Mouse (Mus musculus) left cerebral cortex, adult 8-10 months (tissue): ENCODE data around the gene Zfp369. TPM values are rescaled to one million over a fixed set of nuclear protein-coding genes. Genes with fewer than 3 reads are reported as not detected.
"Not testable (repeated sequence)": the region's sequence is repeated elsewhere in the genome, so short reads cannot be mapped to it uniquely, and the experiment has no call there.

Experiments used
- DNase-seq, 2 experiments: peaks; one replicate each; pipeline ENCODE4 v3.0.0; 2022; ENCODE audit warnings: low spot score in 2 of 2
- total RNA-seq, 4 experiments: library from RNA; stranded (reverse); gene quantifications; 2 replicates each; pipeline ENCODE4 v1.2.4; 2022

Zfp369 gene
- total RNA-seq = 10 to 100 TPM; 54.3 to 60.0 (median 58.0) TPM

DNA sequence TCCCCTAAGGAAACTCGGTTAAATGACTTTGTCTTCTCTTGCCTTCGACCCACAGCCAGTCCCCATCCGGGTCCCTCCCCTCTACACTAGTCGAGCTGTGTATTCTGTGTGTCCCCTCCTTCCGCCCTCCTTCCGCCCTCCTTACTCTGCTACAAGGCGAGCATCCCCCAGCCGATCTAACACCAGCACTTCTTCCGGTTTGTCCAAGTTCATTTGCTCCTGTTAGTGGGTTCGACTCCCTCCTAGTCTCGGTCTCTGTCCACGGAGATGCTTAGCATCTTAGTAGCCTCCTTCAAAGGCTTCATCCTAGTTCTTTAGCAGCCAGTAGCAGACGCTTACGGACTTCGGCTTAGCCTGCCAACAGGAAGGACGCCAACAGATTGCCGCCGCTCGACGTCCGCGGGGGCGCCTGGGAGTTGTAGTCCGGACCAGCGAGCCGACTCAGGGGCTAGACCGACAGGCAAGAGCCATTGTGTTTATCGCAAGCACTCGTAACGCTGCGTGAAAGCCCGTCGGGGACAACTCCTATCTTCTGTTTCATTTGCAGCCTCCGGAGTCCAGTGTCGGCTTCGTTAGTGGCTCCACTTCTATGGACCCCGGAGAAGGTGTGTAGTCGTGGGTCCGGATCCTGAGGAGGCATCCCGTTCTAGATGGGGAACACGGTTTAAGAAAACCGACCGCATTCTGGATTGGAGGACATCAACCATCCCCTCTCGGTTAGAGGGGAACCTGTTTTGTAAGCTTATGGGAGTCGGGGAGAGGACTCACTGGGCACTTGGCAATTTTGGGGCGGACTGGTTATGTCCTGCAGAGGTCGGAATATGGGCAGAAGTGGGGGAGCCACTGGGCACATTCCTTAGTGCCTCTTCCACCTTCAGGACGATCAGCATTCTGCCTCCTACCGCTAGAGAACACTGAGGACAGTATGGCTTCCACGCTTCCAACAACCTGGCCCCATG, at the start of gene Zfp369:
Gene Zfp369, plus strand, starts transcription at position 432 of the 959 bp plus-strand sequence.
- DNase-seq = peak; percentile 86 to 93

DNA sequence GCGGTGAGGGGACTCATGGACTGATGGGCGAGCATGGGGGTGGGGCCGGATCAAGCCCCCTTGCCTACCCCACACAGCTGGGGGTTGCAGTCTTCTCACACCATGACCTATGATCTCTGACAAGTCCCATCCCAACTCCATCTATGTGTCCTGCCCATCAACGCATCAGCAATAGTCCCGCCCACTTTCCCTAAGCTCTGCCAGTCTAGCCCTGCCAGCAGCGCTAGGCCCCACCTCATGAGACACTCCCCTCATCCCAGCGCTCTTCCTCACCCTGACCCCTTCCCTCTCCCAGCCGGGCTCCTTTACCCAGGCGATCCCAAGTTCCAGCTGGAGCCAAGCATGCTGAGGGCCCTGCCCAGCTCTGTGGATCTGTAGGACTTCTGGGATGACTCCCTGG, 41.4 kb upstream of the Zfp369 start:
- DNase-seq = no peak

DNA sequence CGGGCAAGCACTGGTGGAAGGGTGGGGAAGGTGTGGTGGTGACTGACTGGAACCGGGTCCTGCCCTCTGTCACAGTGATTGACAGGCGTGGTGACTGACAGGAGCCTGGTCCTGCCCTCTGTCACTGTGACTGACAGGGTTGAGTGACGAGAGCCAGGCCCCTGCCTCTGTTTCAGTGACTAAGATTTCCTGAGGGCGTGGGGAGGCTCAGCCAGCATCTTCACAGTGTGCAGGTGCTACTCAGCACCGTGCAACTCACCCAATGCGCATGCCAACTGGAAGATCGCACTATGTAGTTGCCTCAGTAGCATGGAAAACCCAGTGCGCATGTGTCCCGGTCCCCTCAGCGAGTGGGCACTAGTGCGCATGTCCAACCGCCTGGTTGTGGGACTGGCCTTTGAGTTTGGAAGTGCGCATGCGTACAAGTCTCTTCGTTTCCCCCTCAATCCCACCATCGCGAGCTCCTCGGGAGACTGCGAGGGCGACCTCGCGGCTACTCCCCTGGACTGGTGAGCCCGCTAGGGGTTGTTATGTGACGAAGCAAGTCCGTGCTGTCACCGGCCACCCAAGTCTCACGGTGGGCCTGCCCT, 38.0 kb upstream of the Zfp369 start:
- DNase-seq = peak; percentile 95 to 98

DNA sequence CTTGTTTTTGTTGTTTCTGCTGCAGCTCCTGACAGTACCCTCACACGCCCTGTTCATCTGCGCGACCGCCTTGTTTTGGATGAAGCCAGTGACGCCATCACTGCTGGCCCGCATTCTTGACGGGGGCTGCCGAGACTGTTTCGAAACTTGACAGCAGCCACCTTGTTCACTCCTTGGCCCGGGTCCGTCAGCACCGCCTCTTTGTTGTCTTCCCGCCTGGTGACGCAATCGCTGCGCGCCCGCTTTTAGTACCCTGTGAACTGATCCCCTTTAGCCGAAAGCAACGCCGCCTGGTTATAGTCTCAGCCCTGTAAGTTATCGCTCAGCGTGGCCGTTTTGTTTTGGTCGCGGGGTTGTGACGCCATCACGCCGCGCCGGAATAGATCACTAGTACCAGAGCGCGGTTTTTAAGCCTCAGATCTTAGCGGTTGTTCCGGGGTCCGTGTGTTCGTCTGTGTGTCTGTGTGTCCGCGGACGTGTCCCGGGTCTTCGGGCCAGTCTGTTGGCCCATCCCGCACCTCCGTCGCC, 37.5 kb upstream of the Zfp369 start:
- peak; percentile 95 to 99 for DNase-seq

DNA sequence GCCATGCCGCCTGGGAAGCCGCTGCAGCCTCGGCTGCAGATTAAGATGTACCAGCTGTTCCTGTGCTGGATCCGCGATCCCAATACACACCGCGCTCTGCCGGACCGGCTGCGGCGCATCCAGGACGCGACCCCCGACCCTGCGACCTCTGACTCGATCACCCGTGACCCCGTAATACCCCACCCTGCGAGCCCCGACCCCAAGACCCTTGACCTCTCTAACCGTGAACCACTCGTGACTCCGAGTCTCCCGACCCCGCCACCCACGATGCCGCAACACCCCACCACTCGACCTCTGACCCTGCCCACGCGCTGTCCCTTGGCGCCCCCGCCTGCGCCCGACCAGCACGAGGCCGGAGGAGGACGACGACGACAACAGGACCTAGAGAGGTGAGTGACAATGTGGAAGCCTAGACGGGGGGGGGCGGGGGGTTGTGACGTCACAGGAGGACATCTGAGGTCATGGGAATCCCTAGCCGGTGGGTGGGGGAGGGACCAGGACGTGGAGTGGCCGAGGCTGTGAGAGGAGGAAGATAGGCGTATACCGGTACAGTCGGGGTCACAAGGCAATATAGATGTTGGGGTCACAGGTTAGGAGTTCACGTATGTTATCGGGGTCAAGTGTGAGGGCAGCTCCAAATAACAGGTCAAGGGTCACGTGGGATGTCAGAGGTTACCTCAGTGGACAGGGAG, 36.8 kb upstream of the Zfp369 start:
- DNase-seq = peak in 1 of 2 experiments; percentile 47

DNA sequence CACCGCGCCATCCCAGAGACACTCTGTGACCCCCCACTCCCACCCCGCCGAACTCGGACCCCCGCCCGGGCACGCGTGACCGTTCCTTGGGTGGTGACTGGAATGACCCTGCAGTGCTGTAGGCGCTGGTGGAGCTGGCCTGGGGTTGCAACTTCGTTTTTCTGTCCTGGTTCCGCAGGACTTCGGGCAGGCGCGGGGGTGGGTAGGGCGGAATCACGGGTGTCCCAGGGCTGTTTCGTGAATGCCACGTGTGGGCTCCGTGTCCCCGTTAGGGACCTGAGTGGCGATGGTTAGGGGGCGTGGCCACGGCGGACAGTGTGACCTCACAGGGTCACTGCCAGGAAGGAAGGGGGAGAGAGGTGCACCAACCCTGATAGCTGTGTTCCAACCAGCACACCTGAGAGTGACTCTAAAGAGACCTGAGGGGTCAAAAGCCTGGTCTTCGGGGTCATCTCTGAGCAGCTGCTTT, 36.3 kb upstream of the Zfp369 start:
- DNase-seq = peak in 1 of 2 experiments; percentile 22

DNA sequence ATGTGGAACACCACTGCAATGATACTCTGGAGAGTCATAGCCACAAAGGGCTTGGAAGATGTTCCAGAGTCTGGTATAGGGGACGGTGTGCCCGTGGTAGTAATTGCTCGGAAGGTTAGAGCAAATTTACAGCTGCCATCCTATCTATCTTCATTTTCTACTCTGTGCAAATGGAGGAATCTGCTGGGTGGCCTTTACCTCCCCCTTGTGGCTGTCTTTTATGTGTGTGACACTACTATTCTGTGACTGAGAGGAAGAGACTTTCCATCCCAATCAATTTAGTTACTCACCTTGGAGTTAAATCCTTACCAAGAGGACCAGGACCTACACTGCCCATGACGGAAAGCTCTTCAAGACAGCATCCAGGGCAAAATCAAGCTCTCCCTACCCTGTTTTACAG, 35.3 kb upstream of the Zfp369 start:
- no peak for DNase-seq

DNA sequence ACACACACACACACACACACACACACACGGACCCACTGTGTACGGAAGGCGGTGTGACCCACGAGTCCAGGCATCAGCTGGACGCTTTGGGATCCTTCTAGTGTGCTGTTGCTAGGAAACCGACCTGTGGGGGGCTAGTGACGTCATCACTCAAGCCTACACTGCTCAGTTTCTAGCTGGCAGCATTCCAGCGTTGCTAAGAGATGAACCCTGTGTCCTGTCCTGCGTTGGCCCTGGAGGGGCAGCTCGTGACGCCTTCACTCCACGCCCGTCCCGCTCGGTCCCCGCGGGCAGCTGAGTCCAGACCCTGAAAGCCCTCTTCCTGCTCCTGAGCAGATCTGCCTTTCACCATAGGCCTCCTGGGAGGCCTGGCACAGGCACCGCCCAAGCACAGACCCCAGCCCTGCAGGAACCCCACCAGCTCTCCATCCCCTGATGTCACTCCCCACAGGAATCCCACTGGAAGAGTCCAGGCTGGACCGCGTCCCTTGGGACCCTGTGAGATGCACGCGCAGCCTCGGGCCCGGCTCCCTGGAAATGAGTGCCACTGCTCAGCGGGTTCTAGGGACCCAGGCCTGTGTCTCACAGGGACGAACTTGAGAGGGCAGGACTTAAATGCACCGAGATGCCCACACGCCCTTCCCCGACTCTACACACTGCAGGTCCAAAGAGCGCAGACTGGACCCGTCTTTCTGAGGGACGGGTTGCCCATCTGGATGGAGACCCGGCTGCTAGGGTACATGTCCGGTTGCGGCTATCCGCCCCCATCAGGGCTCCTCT, 20.2 kb upstream of the Zfp369 start:
- DNase-seq = peak; percentile 54 to 92

DNA sequence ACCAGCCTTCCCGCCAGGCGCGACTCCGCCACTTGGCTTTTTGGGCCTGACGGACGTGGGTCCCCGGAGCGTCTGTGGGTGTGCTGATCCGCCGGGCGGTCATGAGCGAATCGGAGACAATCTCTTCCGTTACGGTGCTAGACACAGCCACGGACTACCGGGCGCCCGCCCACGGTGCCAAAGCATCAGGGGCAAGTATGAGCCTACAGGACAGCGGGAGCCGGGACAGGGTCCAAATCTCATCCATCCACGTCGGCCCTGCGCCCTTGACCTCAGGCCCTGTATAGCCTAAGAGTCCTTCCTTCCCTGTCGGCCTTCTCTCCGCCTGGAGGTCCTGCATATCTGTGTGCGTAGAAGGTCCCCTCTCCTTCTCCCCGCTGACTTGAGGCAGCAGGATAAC, 19.4 kb upstream of the Zfp369 start, which contains the start of gene Gm10775:
Gene Gm10775, plus strand, starts transcription at position 301 of the 400 bp plus-strand sequence.
- DNase-seq = no peak

DNA sequence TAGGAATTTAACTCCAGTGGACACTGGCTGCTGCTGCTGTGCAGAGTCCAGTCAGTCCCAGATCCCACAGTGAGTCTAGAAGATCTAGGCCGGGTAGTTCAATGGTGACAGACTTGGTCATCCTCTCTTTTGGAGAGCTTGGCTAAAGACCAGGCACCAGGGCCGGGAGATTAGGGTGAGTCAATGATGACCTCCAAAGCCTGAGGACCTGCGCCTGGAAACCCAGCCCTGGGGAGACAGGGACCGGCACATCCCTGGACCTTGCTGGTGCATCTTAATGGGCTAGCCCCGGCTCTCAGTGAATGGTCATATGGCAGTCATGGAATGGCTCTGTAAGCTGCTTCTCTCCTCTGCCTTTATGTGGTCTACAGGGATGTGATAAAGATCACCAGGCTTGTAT, 16.5 kb upstream of the Zfp369 start:
- no peak for DNase-seq

DNA sequence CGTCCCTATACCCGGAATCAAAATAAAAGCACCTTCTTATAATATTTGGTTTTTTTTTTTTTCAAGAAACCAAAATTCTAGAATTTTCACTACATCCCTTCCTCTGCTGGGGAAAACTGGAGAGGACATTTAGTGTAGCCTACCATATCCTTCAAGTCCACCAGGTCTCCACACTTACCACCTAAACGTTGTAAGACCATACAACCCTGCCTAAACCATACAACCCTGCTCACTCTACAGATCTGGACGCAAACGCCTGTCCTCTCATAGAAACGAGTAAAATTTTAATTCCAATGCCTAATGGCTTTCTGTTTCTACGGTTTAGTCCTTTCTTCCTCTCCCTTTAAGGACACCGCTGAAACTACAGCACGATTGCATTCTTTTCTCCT, 626 bp upstream of the Zfp369 start:
- no peak for DNase-seq

DNA sequence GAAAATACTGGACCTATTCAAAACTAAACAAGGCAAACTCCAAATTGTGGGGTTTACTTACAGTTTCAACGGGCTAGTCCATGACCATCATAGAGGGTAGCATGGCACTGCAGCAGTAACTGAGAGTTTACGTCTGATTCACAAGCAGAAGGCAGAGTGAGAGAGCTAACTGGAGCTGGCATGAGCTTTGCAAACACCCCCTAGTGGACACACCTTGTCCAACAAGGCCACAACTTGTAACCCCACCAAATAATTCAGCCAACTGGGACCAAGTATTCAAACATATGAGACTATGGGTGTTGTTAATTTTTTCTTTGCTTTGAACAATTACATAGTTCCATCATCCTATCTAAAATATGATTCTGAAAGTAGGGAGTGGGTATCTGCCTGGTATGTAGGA, 8.2 kb downstream of the Zfp369 start:
- DNase-seq = no peak

DNA sequence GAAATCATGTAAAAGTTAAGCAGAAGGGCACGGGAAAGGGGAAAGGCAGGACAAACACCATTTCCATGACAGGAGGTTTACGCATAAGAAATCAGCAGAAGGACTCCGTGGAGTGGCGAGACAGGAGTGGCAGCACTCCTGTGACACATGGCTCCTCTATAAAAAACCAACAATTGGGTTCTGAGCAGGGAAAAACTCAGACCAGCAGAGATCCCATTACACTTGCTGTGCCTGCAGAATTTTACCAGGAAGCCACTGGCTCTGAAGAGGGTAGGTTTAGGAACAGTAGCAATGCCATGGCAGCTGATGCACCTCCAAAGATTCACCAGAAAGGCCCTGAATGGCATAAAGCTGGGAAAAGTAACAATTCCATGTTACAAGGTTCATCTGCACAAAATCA, 17.7 kb downstream of the Zfp369 start:
- DNase-seq = no peak

DNA sequence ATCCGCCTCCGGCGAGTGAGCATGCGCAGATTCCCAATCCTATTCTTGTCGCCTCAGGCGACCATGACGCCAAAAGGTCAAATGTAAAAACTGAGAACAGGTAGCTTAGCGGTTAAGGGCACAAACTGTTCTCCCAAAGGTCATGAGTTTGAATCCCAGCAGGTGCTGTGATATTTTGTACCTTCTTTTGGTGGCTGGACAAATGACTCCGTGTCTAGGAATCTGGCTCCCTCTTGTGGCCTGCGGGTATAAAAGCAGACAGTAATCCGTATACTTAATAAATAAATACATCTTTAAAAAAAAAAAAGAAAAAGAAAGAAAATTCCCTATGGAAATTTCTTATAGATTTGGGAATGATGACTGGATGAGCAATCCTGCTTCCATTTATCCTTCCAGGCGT, 32.2 kb downstream of the Zfp369 start:
- DNase-seq = peak in 1 of 2 experiments; percentile 7

DNA sequence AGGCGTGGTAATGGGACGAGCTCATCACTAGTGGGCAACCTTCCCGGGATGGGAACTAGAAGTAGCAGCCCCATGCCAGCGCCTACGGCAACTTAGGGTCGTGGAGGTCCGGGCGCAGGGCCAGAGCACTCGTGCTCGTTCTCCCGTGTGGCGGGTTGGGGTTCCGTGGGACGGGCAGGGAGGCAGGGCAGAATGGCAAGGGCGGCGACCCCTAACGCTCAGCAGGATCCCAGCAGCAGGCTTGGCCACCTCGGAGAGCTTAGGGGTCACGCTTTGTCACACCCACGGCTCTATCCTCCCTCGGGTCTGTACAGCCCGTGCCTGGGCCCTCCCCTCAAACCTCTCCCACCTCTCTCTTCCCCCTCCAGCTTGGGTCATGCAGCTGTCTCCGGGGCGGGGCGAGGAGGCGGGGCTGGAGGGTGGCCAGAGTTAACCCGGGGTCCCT, 32.7 kb downstream of the Zfp369 start:
- DNase-seq = no peak

DNA sequence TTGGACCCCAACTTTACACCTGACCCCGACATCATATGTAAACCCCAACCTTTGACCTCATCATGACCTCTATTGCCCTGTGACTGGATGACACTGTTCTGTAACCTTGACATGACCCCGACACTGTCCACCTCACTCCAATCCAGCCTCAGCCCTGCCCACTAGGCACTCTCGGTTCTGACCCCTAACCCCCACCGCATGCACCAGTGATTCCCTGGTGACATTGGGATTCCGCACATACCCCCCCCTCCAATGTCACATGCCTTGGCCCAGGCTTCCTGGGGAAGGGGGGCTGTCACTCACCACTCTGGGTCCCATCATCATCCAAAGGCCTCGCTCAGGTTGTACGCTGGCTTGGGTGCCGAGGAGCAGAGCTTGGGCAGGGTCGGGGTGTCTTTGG, 33.2 kb downstream of the Zfp369 start:
- DNase-seq = no peak

DNA sequence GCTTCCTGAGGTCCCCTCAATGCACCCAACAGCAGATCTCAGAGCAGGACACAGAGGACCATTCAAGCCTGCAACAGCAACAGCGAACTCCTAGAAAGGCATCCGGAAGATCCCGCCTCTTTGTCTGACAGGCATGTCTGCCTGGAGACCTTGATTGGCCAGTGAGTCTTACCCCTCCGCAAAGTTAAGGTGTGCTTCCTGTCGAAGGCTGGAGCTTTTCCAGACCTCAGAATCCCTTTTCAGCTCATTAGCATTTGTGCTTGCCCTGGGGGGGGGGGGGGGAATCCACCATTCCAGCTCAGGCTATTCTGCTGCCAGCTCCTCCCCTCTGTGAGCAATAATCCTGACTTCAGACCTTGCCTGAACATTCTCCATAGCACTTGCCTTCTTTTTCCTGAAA, 69.9 kb downstream of the Zfp369 start:
- not testable (repeated sequence) for DNase-seq

DNA sequence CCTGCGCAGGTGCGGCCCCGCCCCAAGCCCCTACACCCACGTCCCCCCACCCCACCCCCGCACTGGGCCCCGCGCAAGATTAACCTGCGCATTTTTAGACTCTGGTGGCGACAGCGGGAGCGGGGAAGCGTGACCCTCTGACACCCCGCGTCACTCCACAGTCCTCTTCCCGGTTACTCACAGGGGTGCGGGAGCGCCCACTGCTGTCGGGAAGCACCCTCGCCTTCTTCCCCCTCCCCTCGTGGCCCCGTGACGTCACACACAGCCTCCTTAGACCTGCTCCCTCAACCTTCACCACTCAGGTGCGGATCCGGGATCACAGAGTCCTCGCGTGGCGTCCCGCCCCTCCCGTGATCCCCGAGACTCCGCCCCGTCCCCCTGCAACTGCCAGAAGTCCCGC, 73.2 kb downstream of the Zfp369 start:
- not testable (repeated sequence) for DNase-seq
